Mouse (Mus musculus) megakaryocyte, adult 5-6 weeks (primary cell): Measurements from ENCODE around the gene Bet1. TPM values are rescaled to one million over a fixed set of nuclear protein-coding genes. Genes with fewer than 3 reads are reported as not detected.

Source experiments
- ATAC-seq: 2 replicates; pipeline ENCODE4 v1.8.0; 2016; ENCODE audit warnings: mild to moderate bottlenecking, inconsistent platforms; ENCODE audit not compliant: poor library complexity, severe bottlenecking
- total RNA-seq, 2 experiments: library from RNA; stranded (forward) in 1 of 2; stranded (reverse) in 1 of 2; fragments of 153-499, 151-499 nt in 1 of 2; fragments of 221-1000, 200-1000 nt in 1 of 2; gene quantifications; 2 replicates each; pipeline versions ENCODE4 v1.2.3 to v1.2.4; 2015 to 2017

Gene Bet1
- total RNA-seq (2015) (40.9 and 43.0 TPM in 2 replicates), total RNA-seq (2017) (39.1 and 69.2 TPM in 2 replicates)

- peak; percentile 98 for ATAC-seq
These were observed at the start of gene Bet1 for GRCm38 (mm10) chr6:4086663-4087454. TSS of gene Bet1 (minus strand) at chr6:4086972.

- no peak for ATAC-seq
These were observed 45.5 kb upstream of the Bet1 start for GRCm38 (mm10) chr6:4132239-4132638.

GRCm38 (mm10) chr6:4131149-4131548, 44.4 kb upstream of the Bet1 start:
- no peak for ATAC-seq

- no peak for ATAC-seq
These were observed 31.8 kb upstream of the Bet1 start for GRCm38 (mm10) chr6:4118611-4119010.

GRCm38 (mm10) chr6:4090423-4090822, 3.7 kb upstream of the Bet1 start:
- ATAC-seq: no peak

GRCm38 (mm10) chr6:4072281-4072680, 14.5 kb downstream of the Bet1 start:
- ATAC-seq: no peak

GRCm38 (mm10) chr6:4069714-4070113, 17.1 kb downstream of the Bet1 start:
- no peak for ATAC-seq

- ATAC-seq: no peak
These were observed 32.4 kb downstream of the Bet1 start for GRCm38 (mm10) chr6:4054387-4054786.

- ATAC-seq: no peak
These were observed 33.9 kb downstream of the Bet1 start for GRCm38 (mm10) chr6:4052843-4053242.

- no peak for ATAC-seq
These were observed 39.6 kb downstream of the Bet1 start for GRCm38 (mm10) chr6:4047200-4047599.

GRCm38 (mm10) chr6:4041821-4042220, 45.0 kb downstream of the Bet1 start:
- no peak for ATAC-seq

- ATAC-seq: no peak
These were observed 55.8 kb downstream of the Bet1 start for GRCm38 (mm10) chr6:4030956-4031355.

Other genes starting within 250 kb of the Bet1 start
- not detected in 2 replicates for gene Tfpi2, start 98.1 kb downstream of the Bet1 start, total RNA-seq (2015)
- gene Tfpi2, start 98.1 kb downstream of the Bet1 start, total RNA-seq (2017): 0.33 TPM in 1 of 2 replicates, not detected in the other
- not detected in 2 replicates for gene Gngt1, start 93.2 kb downstream of the Bet1 start, total RNA-seq (2015)
- not detected in 2 replicates for gene Gngt1, start 93.2 kb downstream of the Bet1 start, total RNA-seq (2017)
- gene Gng11, start 83.1 kb downstream of the Bet1 start, total RNA-seq (2015): 1.3 and 2.5 TPM in 2 replicates
- 1.5 TPM in 1 of 2 replicates, not detected in the other for gene Gng11, start 83.1 kb downstream of the Bet1 start, total RNA-seq (2017)